Mouse (Mus musculus) neutrophil, adult 65 days (primary cell): Measurements from ENCODE around the gene Ccdc60. TPM values are rescaled to one million over a fixed set of nuclear protein-coding genes. Genes with fewer than 3 reads are reported as not detected.

Experiments
- total RNA-seq: library from RNA; stranded (reverse); gene quantifications from 2 replicates; pipeline ENCODE4 v1.2.4, GENCODE M21; 2023

Ccdc60 gene
- total RNA-seq, result not detected in 2 replicates

DNA sequence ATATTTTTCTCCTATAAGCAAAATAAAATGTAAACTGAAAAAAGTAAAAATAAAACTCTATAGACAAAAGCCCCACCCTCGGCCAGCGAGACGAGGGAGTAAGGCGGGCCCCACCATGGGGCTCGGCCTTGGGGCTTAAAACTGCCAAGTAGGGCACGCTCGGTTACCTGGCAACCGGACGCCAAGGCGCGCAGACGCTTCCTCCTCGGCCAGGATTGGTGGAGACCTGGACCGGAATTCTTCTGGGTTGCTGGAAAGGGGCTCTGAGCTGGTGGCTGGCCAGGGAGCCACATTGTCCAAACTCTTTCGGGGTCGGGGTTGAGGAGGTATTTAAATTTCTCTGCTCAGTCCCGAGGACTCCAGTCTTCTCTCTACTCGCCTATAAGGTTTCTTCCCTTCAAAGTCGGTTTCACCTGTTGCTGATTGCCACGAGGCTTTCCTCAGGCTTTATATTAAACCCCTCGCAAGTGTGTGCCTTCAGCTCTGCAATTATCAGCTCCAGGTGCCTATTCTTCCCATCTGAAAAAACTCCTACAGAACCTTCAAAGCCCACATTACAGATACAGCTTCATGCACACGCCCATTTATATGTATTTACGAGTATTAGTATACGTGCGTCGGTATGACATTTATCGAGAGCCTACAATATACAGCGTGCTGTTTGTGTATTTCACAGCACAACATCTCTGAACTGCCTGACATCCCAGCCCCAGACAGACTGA lies at the start of gene Ccdc60:
TSS of gene Ccdc60 (minus strand) at position 137 of the 722 bp plus-strand sequence.

DNA sequence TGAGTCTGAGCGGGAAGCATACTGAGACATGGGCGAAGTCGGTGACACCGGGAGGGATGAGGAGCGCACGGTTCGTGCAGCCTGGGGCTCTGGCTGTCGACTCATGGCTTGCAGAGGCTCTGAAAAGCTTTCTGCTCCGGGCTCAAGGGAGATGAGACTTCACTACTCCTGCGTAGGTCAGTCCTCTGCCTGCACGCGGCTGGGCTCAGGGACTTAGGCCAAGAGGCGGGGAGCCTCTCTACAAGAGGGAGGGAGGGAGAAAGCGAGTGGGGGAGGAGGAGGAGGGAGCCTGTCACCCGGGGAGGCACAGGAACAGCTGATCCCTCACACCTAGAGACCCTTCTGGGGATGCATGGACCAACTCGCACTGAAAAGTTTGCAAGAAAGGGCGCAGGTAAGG lies 205.7 kb downstream of the Ccdc60 start, which contains the start of gene Tmem233:
TSS of gene Tmem233 (minus strand) at position 164 of the 400 bp plus-strand sequence.

Other genes starting within 250 kb of the Ccdc60 start
- gene Tmem233, start 205.7 kb downstream of the Ccdc60 start, total RNA-seq, result not detected in 2 replicates
- not detected in 2 replicates for gene Hspb8, start 133.9 kb upstream of the Ccdc60 start, total RNA-seq